Mouse (Mus musculus) neural tube, postnatal 0 days (tissue): ENCODE results near the gene Ano2. TPM values are rescaled to one million over a fixed set of nuclear protein-coding genes. Genes with fewer than 3 reads are reported as not detected.

Experiments
- polyA plus RNA-seq: library from polyadenylated mRNA; unstranded; fragments of >200 nt; fragmentation: Nextera tagmentation; extraction: Ambion mirVana; gene quantifications from 2 replicates; pipeline ENCODE4 v1.2.1, GENCODE M21; 2015

Gene Ano2
- polyA plus RNA-seq, result 0.63 and 0.97 TPM in 2 replicates

DNA sequence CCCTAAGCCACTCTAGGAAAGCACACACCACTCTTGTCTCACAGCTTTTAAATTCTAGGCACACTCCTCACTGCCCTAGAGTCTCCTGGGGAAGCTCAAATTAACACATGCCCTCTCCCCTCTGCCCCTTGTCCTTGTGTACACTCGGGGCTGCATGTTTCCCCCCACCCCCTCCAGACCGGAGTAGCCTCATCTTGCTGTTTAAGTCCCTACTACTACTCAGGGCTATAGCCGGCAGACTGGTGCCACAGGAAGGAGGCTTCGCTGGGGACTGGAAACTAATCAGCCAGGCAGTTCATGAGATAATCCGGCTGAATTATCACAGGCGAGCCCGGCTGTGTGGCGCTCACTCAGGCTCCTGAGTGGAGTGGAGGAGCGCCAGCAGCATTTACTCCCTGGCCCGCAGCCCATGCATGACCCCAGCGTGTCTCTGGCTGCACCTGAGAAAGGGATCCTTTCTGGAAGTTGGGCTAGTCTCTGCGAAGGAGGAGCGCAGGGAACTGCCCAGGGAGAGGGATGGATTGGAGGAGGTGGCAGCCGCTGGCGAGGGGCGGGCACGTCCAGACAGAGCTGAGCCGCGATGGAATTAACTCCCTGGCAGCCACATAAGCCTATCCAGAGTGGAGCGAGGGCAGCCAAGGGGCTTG, at the start of gene Ano2:
Ano2 (plus strand) TSS at position 363 of the 647 bp plus-strand sequence.

Other genes starting within 250 kb of the Ano2 start
- gene Cd9, start 195.6 kb upstream of the Ano2 start, polyA plus RNA-seq, result 175 and 216 TPM in 2 replicates
- 21.2 and 23.3 TPM in 2 replicates for gene Vwf, start 143.6 kb upstream of the Ano2 start, polyA plus RNA-seq